Mouse (Mus musculus) hindbrain, embryonic 12.5 days (tissue): ENCODE measurements around the gene Aqp7. TPM values are rescaled to one million over a fixed set of nuclear protein-coding genes. Genes with fewer than 3 reads are reported as not detected.

Experiments used
- ATAC-seq: fragments of 200-750 bp; cut with Nextera tagmentation; 2 replicates; pipeline ENCODE4 v1.8.0; 2017; ENCODE audit warnings: moderate TSS enrichment; ENCODE audit not compliant: low FRiP score
- H3K27ac ChIP-seq: fragments of 300-500 bp; sonication (generic); 2 replicates; pipeline ENCODE4 v1.5.1; 2016; ENCODE audit warnings: mild to moderate bottlenecking
- H3K27me3 ChIP-seq: fragments of 300-500 bp; sonication (generic); 2 replicates; pipeline ENCODE4 v1.6.1; 2016; ENCODE audit warnings: mild to moderate bottlenecking
- H3K36me3 ChIP-seq: fragments of 300-500 bp; sonication (generic); 2 replicates; pipeline ENCODE4 v1.6.1; 2016; ENCODE audit warnings: mild to moderate bottlenecking
- H3K4me1 ChIP-seq: fragments of 300-500 bp; sonication (generic); 2 replicates; pipeline ENCODE4 v1.6.1; 2016
- H3K4me2 ChIP-seq: fragments of 300-500 bp; sonication (generic); replicated peaks from 2 replicates; pipeline ENCODE4 v1.6.1; 2016; ENCODE audit warnings: mild to moderate bottlenecking
- H3K4me3 ChIP-seq: fragments of 300-500 bp; sonication (generic); 2 replicates; pipeline ENCODE4 v1.5.1; 2016; ENCODE audit warnings: mild to moderate bottlenecking
- H3K9ac ChIP-seq: fragments of 300-500 bp; sonication (generic); 2 replicates; pipeline ENCODE4 v1.6.1; 2016; ENCODE audit warnings: mild to moderate bottlenecking, moderate library complexity
- H3K9me3 ChIP-seq: fragments of 300-500 bp; sonication (generic); replicated peaks from 2 replicates; pipeline ENCODE4 v1.6.1; 2016; ENCODE audit warnings: mild to moderate bottlenecking
- WGBS: fragments of 180-500 bp; shearing (Covaris S2); methylation state at CpG from one replicate; pipeline ENCODE4 v1.1.7; 2016; 5-methylcytosine and 5-hydroxymethylcytosine counted together
- polyA plus RNA-seq: library from polyadenylated mRNA; unstranded; fragments of >200 nt; fragmentation: Nextera tagmentation; extraction: Ambion mirVana; gene quantifications from 2 replicates; pipeline ENCODE4 v1.2.1, GENCODE M21; 2016

Gene Aqp7
- polyA plus RNA-seq, 1 experiment from 2014 or later, result not detected

DNA sequence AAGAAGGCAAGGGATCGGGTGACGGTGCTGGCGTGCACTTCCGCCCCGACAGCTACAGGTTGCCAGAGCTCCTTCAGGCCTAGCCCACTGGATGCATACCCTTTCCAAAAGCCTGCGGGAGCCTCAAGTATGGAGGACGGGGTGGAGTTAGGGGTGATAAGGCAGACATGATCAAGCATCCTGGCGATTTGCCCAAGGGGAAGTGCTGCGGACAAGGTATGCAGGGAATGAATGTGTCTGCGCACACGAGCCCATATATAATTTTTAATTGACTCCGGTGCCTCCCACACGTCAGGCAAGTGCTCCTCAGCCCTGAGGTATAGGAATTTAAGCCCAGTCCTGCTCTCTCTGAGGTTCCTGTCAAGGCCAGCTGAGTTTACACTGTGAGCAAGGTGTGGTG, 7.2 kb upstream of the Aqp7 start:
- ATAC-seq, result no peak
- no peak overlapping the region for H3K4me2 ChIP-seq
- no peak overlapping the region for H3K9ac ChIP-seq
- H3K9me3 ChIP-seq, result no peaks in the 10 kb centered on the region
- no peaks in the 10 kb centered on the region for H3K27me3 ChIP-seq
- H3K36me3 ChIP-seq, result no peaks in the 10 kb centered on the region
- H3K27ac ChIP-seq, result no peak overlapping the region
- H3K4me3 ChIP-seq, result no peak overlapping the region
- H3K4me1 ChIP-seq, result 0 out of 2 replicates have a peak, but pooled peaks cover 4% of the 10 kb centered on the region
- 81% methylated on average over 13 of the region's 13 CpGs for WGBS

DNA sequence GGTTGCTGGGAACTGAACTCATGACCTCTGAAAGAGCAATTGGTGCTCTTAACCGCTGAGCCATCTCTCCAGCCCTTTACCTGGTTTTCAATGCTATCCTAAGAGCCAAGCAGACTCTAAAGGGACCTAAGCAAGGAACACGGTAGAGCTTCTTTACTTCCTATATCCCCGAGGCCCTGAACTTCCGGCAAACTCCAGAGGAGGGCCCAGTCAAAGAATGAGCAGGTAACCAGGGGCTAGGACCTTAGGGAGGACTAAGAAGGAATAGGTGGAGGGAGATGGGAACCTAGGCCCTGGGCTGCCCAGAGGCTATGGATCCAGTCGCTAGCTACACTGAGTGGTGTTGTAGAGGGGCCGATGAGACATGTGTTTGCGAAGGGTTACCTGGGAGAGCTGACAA, 3.8 kb upstream of the Aqp7 start:
- Histone ChIP-seq H3K4me3 (no peak overlapping the region), H3K27ac (no peak overlapping the region), H3K4me1 (0 out of 2 replicates have a peak, but pooled peaks cover 4% of the 10 kb centered on the region), H3K9me3 (no peaks in the 10 kb centered on the region), H3K27me3 (no peaks in the 10 kb centered on the region; the same call in 1 of the 2 replicates), H3K9ac (no peak overlapping the region), H3K36me3 (no peaks in the 10 kb centered on the region), H3K4me2 (no peak overlapping the region)
- no peak for ATAC-seq
- 82% methylated on average over 7 of the region's 7 CpGs for WGBS

DNA sequence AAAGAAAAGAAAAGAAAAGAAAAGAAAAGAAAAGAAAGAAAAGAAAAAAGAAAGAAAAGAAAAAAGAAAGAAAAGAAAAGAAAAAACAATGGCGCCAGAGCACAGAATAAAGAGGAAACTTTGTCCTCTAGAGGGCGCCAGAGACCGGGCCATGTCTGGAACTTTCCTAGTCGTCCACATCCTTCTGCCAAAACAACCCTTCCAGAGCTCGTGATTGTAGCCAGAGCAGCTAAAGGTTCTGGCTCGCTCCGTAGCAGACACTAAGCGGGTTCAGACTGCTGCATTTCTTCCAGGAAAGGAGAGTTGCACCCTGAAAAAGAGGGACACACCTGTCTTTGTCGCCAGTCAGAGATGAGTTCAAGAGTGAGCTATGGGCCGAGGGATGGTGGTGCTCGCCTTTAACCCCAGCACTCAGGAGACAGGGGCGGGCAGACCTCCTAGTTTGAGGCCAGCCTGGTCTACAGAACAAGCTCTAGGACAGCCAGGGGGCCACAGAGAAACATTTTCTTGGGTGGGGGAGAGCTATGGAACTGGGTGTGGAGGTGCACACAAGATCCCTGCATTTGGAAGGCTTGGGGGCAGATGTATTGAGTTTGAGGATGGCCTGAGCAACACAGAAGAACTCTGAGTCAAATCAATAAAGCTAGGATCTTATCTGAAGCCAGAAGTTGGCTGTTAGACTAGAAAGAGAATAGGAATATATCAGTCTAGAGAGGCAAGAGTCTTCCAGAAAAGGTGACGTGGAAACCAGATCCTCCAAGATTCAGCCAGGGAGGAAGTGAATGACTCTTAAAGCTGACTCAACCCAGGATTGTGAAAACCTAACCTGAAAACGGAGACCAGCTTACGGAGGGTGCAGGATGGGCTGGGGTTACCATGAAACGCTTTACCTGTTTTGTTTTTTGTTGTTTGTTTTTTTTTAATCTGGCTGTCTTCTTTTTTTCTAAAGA, 3.1 kb upstream of the Aqp7 start:
- Histone ChIP-seq H3K9ac (peak overlapping the region; percentile 57), H3K4me2 (peak overlapping the region; percentile 46), H3K9me3 (no peaks in the 10 kb centered on the region), H3K4me3 (0 out of 2 replicates have a peak overlapping the region, but pooled peaks have one; percentile 14), H3K4me1 (0 out of 2 replicates have a peak, but pooled peaks cover 4% of the 10 kb centered on the region), H3K27ac (no peak overlapping the region), H3K36me3 (no peaks in the 10 kb centered on the region), H3K27me3 (no peaks in the 10 kb centered on the region; the same call in 1 of the 2 replicates)
- ATAC-seq, result 0 out of 2 replicates have a peak, but pooled peaks have one; percentile 50
- 37% methylated on average over 16 of the region's 16 CpGs for WGBS

DNA sequence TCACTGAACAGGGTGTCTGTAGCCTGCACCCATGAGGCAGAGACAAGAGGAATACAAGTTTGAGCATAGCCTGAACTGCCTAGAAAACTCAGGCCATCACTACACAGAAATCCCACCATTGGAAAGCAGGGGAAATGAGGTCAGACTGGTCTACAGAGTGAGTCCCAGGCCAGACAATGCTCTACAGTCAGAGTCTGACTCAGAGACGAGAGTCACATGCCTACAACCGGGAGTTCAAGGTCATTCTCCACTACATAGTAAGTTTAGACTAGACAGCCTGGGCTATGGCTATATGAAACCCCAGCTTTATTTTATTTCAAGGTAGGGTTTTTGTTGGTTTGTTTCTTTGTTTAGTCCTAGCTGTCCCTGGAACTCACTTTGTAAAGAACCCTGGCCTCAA, 987 bp upstream of the Aqp7 start:
- Histone ChIP-seq H3K4me3 (no peak overlapping the region), H3K9ac (no peak overlapping the region), H3K4me1 (0 out of 2 replicates have a peak, but pooled peaks cover 4% of the 10 kb centered on the region), H3K4me2 (no peak overlapping the region), H3K27me3 (no peaks in the 10 kb centered on the region; the same call in 1 of the 2 replicates), H3K36me3 (no peaks in the 10 kb centered on the region), H3K27ac (no peak overlapping the region), H3K9me3 (no peaks in the 10 kb centered on the region)
- WGBS, result 68% methylated on average over 2 of the region's 2 CpGs
- ATAC-seq, result no peak

DNA sequence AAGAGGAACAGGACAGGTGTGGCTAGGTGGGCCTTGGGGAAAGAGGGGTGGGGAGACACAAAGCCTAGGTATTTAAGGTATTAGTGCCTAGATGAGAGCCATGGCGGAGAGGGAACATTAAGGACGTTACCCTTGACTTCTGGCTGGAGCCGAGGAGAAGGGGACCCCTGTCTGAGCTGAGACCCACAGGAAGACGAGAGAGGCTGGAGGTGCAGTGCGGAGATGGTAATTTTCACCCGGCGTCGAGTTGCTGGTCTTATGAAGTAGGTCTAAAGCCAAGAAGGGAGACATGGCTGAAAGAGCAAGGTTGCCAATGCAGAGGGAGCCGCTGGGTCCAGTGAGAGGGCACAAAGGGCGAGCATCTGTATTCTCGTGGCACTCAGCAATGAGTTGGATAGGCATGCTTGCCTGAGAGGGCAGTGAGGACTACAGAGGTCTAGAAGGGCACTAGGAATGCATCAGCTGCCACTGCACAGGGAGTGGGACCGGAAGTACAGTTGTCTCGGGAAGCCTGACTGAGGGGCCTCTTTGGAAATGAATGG, 1.6 kb downstream of the Aqp7 start:
- ATAC-seq, result no peak
- Histone ChIP-seq H3K4me2 (no peak overlapping the region), H3K4me3 (no peak overlapping the region), H3K27ac (no peak overlapping the region), H3K9ac (no peak overlapping the region), H3K27me3 (no peaks in the 10 kb centered on the region; the same call in 1 of the 2 replicates), H3K36me3 (no peaks in the 10 kb centered on the region), H3K4me1 (0 out of 2 replicates have a peak, but pooled peaks cover 4% of the 10 kb centered on the region), H3K9me3 (no peaks in the 10 kb centered on the region)
- WGBS, result 86% methylated on average over 13 of the region's 13 CpGs

DNA sequence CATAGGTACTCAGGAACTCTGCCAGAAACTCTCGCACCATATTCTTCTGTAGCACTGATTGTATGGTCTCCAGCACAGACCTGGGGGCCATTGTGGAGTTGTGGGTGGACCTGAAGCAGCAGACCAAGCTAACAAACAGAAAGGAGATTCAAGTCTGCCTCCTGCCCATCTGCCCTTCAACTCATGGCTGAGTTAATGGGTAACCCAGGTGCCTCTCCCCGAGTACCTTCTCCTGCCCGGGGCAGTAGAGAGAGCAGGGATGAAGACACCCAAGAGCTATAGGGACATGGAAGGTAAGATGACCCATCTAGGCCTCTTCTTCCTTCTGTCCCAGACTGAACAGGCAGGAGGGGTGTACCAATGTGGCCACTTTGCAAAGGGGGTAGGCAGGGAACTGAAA, 2.7 kb downstream of the Aqp7 start:
- Histone ChIP-seq H3K36me3 (no peaks in the 10 kb centered on the region), H3K4me2 (no peak overlapping the region), H3K4me3 (no peak overlapping the region), H3K9ac (no peak overlapping the region), H3K27me3 (no peaks in the 10 kb centered on the region; the same call in 1 of the 2 replicates), H3K27ac (no peak overlapping the region), H3K4me1 (no peaks in the 10 kb centered on the region), H3K9me3 (no peaks in the 10 kb centered on the region)
- no peak for ATAC-seq
- 91% methylated on average over 3 of the region's 3 CpGs for WGBS

DNA sequence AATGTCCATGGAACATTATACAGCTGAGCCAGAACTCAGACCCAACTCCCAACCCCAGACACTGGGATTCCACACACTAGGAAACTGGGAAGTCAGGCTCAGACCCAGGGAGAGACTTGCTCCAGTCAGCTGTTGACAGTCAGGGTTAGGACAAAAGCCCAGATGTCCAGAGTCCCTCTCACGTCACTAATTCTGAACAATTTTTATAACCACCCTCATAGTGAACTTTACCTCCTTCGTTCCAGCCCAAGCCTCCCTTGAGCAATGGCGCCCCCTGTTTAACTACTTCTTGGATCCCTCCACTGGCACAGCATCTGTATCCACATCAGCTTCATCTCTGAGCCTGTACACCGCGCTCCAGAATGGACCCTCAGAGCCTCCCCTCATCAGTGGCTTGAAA, 4.0 kb downstream of the Aqp7 start:
- Histone ChIP-seq H3K4me1 (no peaks in the 10 kb centered on the region), H3K4me3 (no peak overlapping the region), H3K4me2 (no peak overlapping the region), H3K9ac (no peak overlapping the region), H3K9me3 (no peaks in the 10 kb centered on the region), H3K27ac (no peak overlapping the region), H3K27me3 (no peaks in the 10 kb centered on the region; the same call in 1 of the 2 replicates), H3K36me3 (no peaks in the 10 kb centered on the region)
- WGBS, result 79% methylated on average over 5 of the region's 5 CpGs
- no peak for ATAC-seq

DNA sequence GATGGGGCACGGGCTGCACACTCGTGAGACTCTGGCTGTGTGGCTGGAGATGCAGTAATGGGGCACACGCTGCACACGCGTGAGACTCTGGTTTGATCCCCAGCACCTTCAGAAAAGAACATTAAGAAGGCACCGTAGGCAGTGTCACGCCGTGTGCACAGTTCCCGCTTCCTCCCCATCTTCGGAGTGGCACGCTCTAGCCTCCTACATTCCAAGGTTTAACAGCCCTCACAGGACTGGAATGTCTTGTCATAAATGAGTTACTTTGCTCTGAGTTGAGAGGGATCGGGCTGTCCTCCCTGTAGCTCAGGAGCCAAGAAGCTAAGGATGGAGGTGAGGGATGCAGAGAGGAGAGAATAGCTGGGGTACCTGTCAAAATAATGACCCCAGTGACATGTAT, 5.1 kb downstream of the Aqp7 start:
- Histone ChIP-seq H3K4me2 (no peak overlapping the region), H3K27me3 (no peaks in the 10 kb centered on the region; the same call in 1 of the 2 replicates), H3K36me3 (no peaks in the 10 kb centered on the region), H3K27ac (no peak overlapping the region), H3K9me3 (no peaks in the 10 kb centered on the region), H3K4me3 (no peak overlapping the region), H3K4me1 (no peaks in the 10 kb centered on the region), H3K9ac (no peak overlapping the region)
- WGBS, result 89% methylated on average over 12 of the region's 12 CpGs
- ATAC-seq, result no peak

DNA sequence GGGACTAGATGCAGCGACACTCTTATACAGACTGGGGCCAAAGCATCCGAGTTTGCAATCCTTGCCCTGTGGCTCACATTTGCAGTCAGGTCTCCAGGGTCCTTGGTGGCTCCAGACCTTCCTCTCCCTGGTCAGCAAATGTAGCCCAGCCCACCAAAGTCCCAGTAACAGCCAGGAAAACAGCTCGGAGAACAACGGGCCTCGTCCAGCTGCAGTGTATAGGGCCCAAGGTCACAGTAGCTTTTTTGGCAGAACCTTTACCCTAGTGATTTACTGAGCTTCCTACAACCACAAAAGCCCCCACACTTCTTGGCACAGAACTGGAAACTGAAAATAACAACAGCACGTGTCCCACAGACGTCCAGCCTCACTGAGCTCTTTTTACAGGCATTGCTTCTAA, 7.0 kb downstream of the Aqp7 start:
- H3K4me3 ChIP-seq, result no peak overlapping the region
- H3K36me3 ChIP-seq, result no peaks in the 10 kb centered on the region
- H3K9me3 ChIP-seq, result no peaks in the 10 kb centered on the region
- no peak for ATAC-seq
- no peak overlapping the region for H3K9ac ChIP-seq
- H3K4me2 ChIP-seq, result no peak overlapping the region
- no peak overlapping the region for H3K27ac ChIP-seq
- no peaks in the 10 kb centered on the region for H3K27me3 ChIP-seq
- 79% methylated on average over 7 of the region's 7 CpGs for WGBS
- no peaks in the 10 kb centered on the region for H3K4me1 ChIP-seq

DNA sequence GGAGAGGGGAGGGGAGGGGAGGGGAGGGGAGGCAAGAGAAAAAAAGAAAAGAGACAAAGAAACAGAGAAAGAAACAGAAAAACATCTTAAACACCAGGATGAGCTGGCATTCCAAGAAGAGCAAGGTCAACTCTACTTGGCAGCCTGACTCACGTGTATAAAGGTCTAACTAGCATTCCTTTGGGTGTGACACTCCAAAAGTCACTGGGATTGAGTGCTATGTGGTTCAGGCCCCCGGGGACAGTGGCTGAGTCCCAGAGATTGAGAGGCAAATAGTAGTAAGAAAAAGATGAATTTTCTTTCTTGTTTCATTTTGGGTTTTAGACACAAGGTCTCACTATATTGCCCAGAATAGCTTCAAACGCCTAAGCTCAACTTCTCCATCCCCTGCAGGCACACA, 10.0 kb downstream of the Aqp7 start:
- ATAC-seq, result no peak
- Histone ChIP-seq H3K9ac (no peak overlapping the region), H3K27ac (no peak overlapping the region), H3K9me3 (no peaks in the 10 kb centered on the region), H3K4me1 (no peaks in the 10 kb centered on the region), H3K4me2 (no peak overlapping the region), H3K27me3 (no peaks in the 10 kb centered on the region), H3K36me3 (no peaks in the 10 kb centered on the region), H3K4me3 (no peak overlapping the region)
- WGBS, result 67% methylated on average over 3 of the region's 3 CpGs

DNA sequence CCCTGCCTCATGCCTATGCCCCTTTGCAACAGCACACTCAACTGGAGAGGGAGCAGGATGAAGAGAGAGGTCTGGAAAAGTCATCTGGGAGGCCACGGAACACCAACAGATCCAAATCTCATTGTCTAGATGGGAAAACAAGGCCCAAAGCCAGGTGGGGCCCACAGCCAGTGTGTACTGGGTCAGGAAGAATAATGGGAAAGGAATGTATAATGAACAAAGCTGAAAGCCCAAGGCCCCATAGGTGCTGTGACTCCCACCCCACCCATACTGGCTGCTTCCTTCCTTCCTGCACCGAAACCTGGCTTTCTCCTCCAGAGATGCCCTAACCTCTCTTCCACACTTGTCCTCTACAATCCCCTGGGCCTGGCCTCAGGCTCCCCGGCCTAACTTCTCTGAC, 16.7 kb downstream of the Aqp7 start:
- Histone ChIP-seq H3K9ac (no peak overlapping the region), H3K36me3 (peaks cover 15% of the 10 kb centered on the region; the same call in 1 of the 2 replicates), H3K4me1 (no peaks in the 10 kb centered on the region), H3K9me3 (no peaks in the 10 kb centered on the region), H3K27ac (no peak overlapping the region), H3K4me3 (no peak overlapping the region), H3K27me3 (no peaks in the 10 kb centered on the region), H3K4me2 (no peak overlapping the region)
- 76% methylated on average over 3 of the region's 3 CpGs for WGBS
- ATAC-seq, result no peak

DNA sequence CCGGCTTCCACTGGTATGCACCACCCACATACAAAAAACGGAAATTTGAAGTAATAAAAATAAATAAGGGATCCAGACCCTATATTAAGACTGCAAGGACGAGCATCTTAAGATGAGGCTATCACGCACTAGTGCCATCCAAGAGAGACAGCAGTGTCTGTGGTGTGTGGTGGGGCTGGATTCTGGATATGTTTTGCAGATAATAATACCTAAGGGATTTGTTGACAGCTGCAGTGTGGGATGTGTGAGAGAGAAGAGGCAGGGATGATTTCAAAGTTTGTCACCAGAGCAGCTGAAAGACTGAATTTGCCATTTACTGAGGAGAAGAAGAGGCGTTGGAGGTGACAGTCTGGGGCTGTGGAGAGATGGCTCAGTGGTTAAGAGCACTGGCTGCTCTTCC, 18.6 kb downstream of the Aqp7 start:
- 93% methylated on average over 5 of the region's 5 CpGs for WGBS
- H3K4me3 ChIP-seq, result no peak overlapping the region
- H3K4me1 ChIP-seq, result no peaks in the 10 kb centered on the region
- no peaks in the 10 kb centered on the region for H3K27me3 ChIP-seq
- peaks cover 31% of the 10 kb centered on the region for H3K36me3 ChIP-seq
- H3K9me3 ChIP-seq, result no peaks in the 10 kb centered on the region
- no peak overlapping the region for H3K4me2 ChIP-seq
- H3K27ac ChIP-seq, result no peak overlapping the region
- H3K9ac ChIP-seq, result no peak overlapping the region
- no peak for ATAC-seq
